Mouse (Mus musculus) bone marrow macrophage, adult 2 months (primary cell): ENCODE measurements at regions not wholly inside any gene's neighbourhood (a gene's known extent, or its start where the extent isn't known, plus 50 kb on each side); places are given as distances from the start of the nearest gene placed in this dataset.

Experiments
- CTCF ChIP-seq: IDR thresholded peaks from 2 replicates; pipeline ENCODE4 v1.5.1; 2012; ENCODE audit warnings: low read depth, mild to moderate bottlenecking, low read length, moderate library complexity
- POLR2A ChIP-seq: IDR thresholded peaks from 2 replicates; pipeline ENCODE4 v1.6.1; 2012; ENCODE audit warnings: mild to moderate bottlenecking, low read depth, low read length, borderline replicate concordance

DNA sequence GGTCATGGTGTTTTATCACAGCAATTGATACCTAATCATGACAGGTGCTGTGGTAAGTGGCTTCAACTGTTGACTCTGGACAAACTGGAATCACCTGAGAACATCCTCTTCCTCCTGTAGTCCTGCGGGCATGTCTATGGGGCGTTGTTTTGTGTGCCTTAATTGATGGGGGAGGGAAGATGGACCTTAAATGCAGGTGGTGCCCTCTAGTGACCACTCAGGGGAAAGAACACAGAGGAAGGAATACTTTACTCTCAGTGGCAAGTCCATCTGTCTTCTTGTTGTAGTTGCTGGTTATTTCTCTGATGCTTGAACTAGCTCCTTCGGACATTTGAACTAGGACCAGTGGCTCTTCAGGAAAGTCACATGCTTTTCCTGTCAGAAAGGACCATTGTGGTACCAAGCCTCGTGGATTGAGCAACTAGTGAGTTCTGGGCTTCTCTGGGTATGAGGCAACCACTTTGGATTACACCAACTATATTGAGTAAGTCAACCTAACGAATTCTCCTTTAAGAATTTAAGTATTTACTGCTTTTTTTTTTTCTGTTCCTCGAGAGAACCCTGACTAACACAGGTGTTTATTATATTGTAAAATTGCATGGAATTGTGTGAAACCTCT lies 157.6 kb downstream of the 1700010I14Rik start:
- TF ChIP-seq CTCF: no peak
- no peak for TF ChIP-seq POLR2A
